Mouse (Mus musculus) lung, embryonic 15.5 days (tissue): ENCODE measurements around the gene Tmem43. TPM values are rescaled to one million over a fixed set of nuclear protein-coding genes. Genes with fewer than 3 reads are reported as not detected.

ENCODE experiments used
- ATAC-seq: fragments of 200-750 bp; cut with Nextera tagmentation; 2 replicates; pipeline ENCODE4 v1.8.0; 2017; ENCODE audit warnings: moderate number of reproducible peaks, borderline replicate concordance; ENCODE audit not compliant: low FRiP score, low TSS enrichment; ENCODE audit errors: extremely low read depth
- H3K27ac ChIP-seq: fragments of 300-500 bp; sonication (generic); 2 replicates; pipeline ENCODE4 v1.5.1; 2015; ENCODE audit warnings: moderate library complexity, mild to moderate bottlenecking, inconsistent platforms
- H3K27me3 ChIP-seq: fragments of 300-500 bp; sonication (generic); 2 replicates; pipeline ENCODE4 v1.6.1; 2015; ENCODE audit warnings: inconsistent platforms
- H3K36me3 ChIP-seq: fragments of 300-500 bp; sonication (generic); 2 replicates; pipeline ENCODE4 v1.6.1; 2015; ENCODE audit warnings: inconsistent platforms
- H3K4me1 ChIP-seq: fragments of 300-500 bp; sonication (generic); 2 replicates; pipeline ENCODE4 v1.6.1; 2015; ENCODE audit warnings: inconsistent platforms
- H3K4me2 ChIP-seq: fragments of 300-500 bp; sonication (generic); 2 replicates; pipeline ENCODE4 v1.6.1; 2015; ENCODE audit warnings: inconsistent platforms, mild to moderate bottlenecking, moderate library complexity
- H3K4me3 ChIP-seq: fragments of 300-500 bp; sonication (generic); 2 replicates; pipeline ENCODE4 v1.5.1; 2015; ENCODE audit warnings: mild to moderate bottlenecking, inconsistent platforms
- H3K9ac ChIP-seq: fragments of 300-500 bp; sonication (generic); 2 replicates; pipeline ENCODE4 v1.6.1; 2015; ENCODE audit warnings: inconsistent platforms
- H3K9me3 ChIP-seq: fragments of 300-500 bp; sonication (generic); 2 replicates; pipeline ENCODE4 v1.6.1; 2016; ENCODE audit warnings: inconsistent platforms
- WGBS: fragments of 180-500 bp; shearing (Covaris S2); methylation state at CpG from one replicate; pipeline ENCODE4 v1.1.7; 2015; 5-methylcytosine and 5-hydroxymethylcytosine counted together
- polyA plus RNA-seq: library from polyadenylated mRNA; unstranded; fragments of >200 nt; fragmentation: Nextera tagmentation; extraction: Ambion mirVana; gene quantifications from 2 replicates; pipeline ENCODE4 v1.2.1, GENCODE M21; 2015

The Tmem43 gene
- polyA plus RNA-seq, 1 experiment from 2014 or later = 50.9 TPM

DNA sequence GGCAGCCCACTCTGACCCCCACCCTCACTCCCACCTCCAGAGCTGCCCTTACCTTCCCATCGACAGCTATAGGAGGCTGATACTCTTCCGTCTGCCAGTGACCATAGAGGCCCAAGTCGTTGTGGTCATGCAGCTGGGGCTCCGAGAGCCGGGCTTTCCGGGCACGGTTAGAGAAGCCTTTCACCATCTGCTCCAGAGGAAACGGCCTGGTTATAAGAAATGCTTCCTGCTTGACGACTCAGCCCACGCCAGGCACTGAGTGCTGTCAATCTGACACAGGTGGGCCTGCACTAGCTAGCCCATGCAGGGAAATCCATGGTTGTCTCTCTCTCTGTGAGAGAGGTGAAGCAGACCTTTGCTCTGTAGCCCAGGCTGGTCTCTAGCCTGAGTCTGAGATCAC lies 19.6 kb downstream of the Tmem43 start:
- no peak overlapping the region for H3K27ac ChIP-seq
- H3K4me3 ChIP-seq = no peak overlapping the region
- H3K9ac ChIP-seq = no peak overlapping the region
- no peak for ATAC-seq
- no peaks in the 10 kb centered on the region for H3K9me3 ChIP-seq
- peaks cover 39% of the 10 kb centered on the region for H3K36me3 ChIP-seq
- no peaks in the 10 kb centered on the region for H3K27me3 ChIP-seq
- no peak overlapping the region for H3K4me2 ChIP-seq
- WGBS = 78% methylated on average over 10 of the region's 10 CpGs
- H3K4me1 ChIP-seq = no peaks in the 10 kb centered on the region

DNA sequence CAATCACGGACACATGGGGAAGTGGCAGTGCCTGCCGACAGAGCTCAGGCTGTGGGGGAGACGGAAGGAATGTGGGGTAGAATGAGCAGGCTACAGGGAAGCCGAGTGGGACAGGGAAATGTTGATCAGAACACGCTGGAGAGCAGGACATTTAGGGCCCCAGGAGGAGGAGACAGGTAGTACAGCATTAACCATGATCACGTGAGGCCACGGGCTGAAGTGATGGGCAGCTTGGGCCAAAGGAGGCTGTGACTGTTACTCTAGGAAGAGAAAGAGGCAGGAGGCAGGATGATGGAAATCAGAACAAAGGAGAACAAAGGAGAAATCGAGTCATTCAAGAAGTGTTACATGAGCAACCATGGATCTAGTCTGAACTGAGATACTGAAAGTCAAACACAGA lies 21.0 kb downstream of the Tmem43 start:
- no peaks in the 10 kb centered on the region for H3K9me3 ChIP-seq
- H3K27ac ChIP-seq = no peak overlapping the region
- no peak for ATAC-seq
- no peak overlapping the region for H3K4me2 ChIP-seq
- H3K27me3 ChIP-seq = no peaks in the 10 kb centered on the region
- no peak overlapping the region for H3K9ac ChIP-seq
- WGBS = 77% methylated on average over 8 of the region's 8 CpGs
- H3K4me3 ChIP-seq = no peak overlapping the region
- H3K36me3 ChIP-seq = peaks cover 54% of the 10 kb centered on the region
- no peaks in the 10 kb centered on the region for H3K4me1 ChIP-seq

DNA sequence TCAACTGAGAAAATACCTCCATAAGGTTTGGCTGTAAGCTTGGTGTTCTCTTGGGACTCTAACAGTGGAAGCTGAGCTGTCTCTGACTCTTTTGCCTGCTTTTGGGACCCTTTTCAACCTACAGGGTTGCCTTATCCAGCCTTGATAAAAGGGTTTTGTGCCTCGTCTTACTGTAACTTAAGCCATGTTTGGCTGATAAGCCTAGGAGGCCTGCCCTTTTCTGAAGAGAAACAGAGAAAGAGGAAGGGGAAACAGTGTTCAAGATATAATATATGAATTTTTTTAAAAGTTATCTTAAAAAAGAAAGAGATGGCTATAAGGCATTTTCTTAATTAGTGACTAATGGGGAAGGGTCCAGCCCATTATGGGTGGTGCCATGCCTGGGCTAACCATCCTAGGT lies 29.8 kb downstream of the Tmem43 start:
- Histone ChIP-seq H3K9me3 (no peaks in the 10 kb centered on the region), H3K4me2 (no peak overlapping the region), H3K4me1 (no peaks in the 10 kb centered on the region), H3K27me3 (no peaks in the 10 kb centered on the region), H3K4me3 (no peak overlapping the region), H3K27ac (no peak overlapping the region), H3K9ac (no peak overlapping the region), H3K36me3 (peaks cover 92% of the 10 kb centered on the region)
- 69% methylated on average over 1 of the region's 1 CpGs for WGBS
- no peak for ATAC-seq

DNA sequence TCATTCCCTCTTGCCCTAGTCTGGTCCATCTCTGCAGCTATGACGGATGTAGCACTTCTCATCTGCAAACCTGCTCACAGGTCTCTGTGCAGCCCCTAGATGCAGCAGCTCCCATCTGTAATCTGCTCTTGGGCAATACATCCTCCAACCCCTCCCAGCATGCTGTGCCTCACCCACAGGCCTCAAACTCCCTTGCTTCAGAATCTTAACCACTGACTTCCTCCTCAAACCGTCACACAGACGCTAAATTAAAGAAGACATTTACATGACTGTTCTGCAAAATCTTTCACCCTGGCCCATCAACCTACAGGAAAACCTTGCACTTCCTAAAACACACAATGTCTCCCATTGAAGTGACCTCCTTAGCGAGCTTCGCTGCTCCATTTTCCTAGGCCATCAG lies 32.5 kb downstream of the Tmem43 start:
- no peak for ATAC-seq

DNA sequence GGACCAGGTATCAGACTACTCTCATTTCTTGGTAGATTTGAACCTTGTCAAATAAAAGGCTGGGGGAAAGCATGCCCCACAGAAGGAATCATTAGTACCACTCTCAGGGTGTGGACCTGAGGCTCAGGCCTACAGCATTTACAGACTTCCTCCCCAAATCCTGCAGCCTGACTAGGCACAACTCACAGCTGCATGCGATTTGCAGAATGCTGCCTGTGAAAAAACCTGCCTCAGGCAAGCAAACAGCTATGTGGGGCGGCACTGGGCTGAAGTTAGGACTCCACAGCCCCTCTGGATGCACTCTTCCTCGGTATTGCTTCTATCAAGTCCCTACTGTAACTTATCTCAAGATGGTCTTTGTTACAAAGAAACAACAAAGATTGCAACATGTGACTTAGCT lies 34.5 kb downstream of the Tmem43 start:
- H3K27ac ChIP-seq = no peak overlapping the region
- no peak overlapping the region for H3K4me2 ChIP-seq
- WGBS = 87% methylated on average over 3 of the region's 3 CpGs
- no peaks in the 10 kb centered on the region for H3K9me3 ChIP-seq
- H3K4me3 ChIP-seq = no peak overlapping the region
- ATAC-seq = no peak
- peaks cover 57% of the 10 kb centered on the region for H3K36me3 ChIP-seq
- H3K27me3 ChIP-seq = no peaks in the 10 kb centered on the region
- H3K4me1 ChIP-seq = no peaks in the 10 kb centered on the region
- no peak overlapping the region for H3K9ac ChIP-seq

More for the DNA sequence above, 32.5 kb downstream of the Tmem43 start:
- Histone ChIP-seq H3K27me3 (no peaks in the 10 kb centered on the region), H3K4me2 (no peak overlapping the region), H3K4me3 (no peak overlapping the region), H3K36me3 (peaks cover 72% of the 10 kb centered on the region), H3K4me1 (no peaks in the 10 kb centered on the region), H3K9me3 (no peaks in the 10 kb centered on the region), H3K9ac (no peak overlapping the region), H3K27ac (no peak overlapping the region)
- WGBS = 89% methylated on average over 5 of the region's 5 CpGs

DNA sequence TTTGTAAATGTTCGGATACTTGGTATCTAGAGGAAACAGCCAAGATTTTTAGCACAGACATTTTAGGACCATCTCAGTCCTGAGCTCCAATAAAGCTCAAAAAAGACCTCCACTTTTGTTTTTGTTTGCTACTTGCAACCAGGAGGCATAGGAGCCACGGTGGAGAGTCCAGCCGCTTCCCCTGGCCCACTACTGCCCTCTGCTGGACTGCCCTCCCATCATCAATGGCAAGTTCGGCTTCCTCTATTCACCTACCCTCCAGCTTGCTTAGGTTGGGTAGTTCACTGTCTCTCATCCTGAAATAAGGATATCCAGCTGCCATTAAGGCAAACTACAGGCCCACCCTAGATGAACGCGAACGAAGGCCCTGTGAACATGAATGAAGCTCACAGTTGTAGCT lies 35.8 kb downstream of the Tmem43 start:
- Histone ChIP-seq H3K4me2 (no peak overlapping the region), H3K4me3 (no peak overlapping the region), H3K9ac (no peak overlapping the region), H3K27ac (no peak overlapping the region), H3K9me3 (no peaks in the 10 kb centered on the region), H3K27me3 (no peaks in the 10 kb centered on the region), H3K4me1 (peaks cover 1% of the 10 kb centered on the region; the same call in 1 of the 2 replicates), H3K36me3 (peaks cover 44% of the 10 kb centered on the region)
- 30% methylated on average over 7 of the region's 7 CpGs for WGBS
- no peak for ATAC-seq

DNA sequence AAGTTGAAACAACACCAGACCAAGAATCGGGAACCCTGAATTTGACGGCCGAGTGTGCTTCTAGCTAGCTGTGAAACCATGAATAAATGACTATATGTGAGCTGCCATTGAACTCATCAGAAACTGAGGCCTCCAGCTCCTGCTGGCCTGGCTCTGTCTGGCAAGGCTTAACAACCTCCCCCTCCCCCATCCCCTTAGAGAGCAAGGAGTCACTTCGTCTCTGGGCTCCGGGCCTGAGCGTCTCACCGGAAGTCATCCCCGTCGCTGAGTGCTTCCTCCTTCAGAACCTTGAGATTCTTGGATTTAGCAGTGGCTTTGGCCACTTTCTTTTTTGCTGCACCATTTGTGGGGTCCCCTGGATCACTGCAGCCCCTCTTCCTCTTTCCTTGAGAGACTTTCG lies 36.7 kb downstream of the Tmem43 start:
- WGBS = 72% methylated on average over 10 of the region's 10 CpGs
- no peak overlapping the region for H3K27ac ChIP-seq
- H3K36me3 ChIP-seq = peaks cover 35% of the 10 kb centered on the region
- no peaks in the 10 kb centered on the region for H3K27me3 ChIP-seq
- ATAC-seq = no peak
- no peak overlapping the region for H3K9ac ChIP-seq
- no peak overlapping the region for H3K4me3 ChIP-seq
- H3K9me3 ChIP-seq = no peaks in the 10 kb centered on the region
- H3K4me2 ChIP-seq = no peak overlapping the region
- peaks cover 10% of the 10 kb centered on the region for H3K4me1 ChIP-seq

DNA sequence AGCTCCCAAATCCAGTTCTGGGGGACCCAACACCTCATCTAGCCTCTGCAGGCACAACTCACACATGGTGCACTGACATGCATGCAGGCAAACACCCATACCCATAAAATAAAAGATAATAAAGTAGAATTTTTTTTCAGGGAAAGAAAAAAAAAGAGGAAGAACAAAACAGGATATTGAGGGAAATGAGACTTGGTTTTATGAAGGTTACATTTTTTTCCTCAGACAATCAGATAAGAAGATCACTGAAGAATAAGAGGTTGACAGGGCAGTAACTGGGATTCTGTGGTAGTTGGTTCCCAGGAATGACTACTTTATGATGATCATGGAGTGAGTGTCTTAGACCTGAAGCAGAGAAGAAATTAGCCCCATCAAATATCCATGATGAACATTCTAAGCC lies 40.6 kb downstream of the Tmem43 start:
- H3K4me1 ChIP-seq = peaks cover 20% of the 10 kb centered on the region
- H3K36me3 ChIP-seq = peaks cover 16% of the 10 kb centered on the region
- no peaks in the 10 kb centered on the region for H3K9me3 ChIP-seq
- ATAC-seq = no peak
- no peak overlapping the region for H3K27ac ChIP-seq
- H3K27me3 ChIP-seq = no peaks in the 10 kb centered on the region
- no peak overlapping the region for H3K9ac ChIP-seq
- H3K4me3 ChIP-seq = no peak overlapping the region; the same call in 1 of the 2 replicates
- peak overlapping the region; percentile 66; the same call in 1 of the 2 replicates for H3K4me2 ChIP-seq

DNA sequence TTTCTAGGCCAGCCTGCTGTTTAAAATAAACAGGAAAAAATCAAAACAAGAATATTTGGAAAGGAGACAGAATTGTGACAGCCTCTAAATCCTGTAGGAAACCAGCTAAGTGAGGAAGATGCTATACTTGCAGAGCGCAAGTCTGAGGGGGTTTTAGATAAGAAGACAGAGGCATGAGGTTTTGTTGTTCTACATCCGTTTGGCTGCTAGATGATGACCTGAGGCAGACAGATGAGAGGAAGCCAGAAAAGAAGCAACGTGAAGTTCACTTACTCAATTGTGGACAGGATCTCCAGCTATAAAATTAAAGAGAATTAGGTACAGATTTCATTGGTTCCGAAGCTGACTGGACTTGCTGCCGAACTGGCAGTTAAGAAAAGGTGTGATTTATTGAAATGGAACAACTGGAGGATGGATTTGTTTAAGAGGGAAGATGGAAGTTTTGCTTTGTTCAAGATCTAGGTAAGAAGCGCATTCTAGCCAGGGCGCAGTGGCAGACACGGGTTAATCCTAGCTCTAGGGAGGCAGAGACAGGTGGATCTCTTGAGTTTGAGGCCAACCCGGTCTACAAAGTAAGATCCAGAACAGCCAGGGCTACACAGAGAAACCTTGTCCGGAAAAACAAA lies 41.3 kb downstream of the Tmem43 start:
- 17% methylated on average over 10 of the region's 10 CpGs for WGBS
- H3K9me3 ChIP-seq = no peaks in the 10 kb centered on the region
- H3K27me3 ChIP-seq = no peaks in the 10 kb centered on the region
- peaks cover 22% of the 10 kb centered on the region for H3K36me3 ChIP-seq
- ATAC-seq = no peak
- H3K4me1 ChIP-seq = peaks cover 20% of the 10 kb centered on the region
- peak overlapping the region; percentile 58 for H3K9ac ChIP-seq
- H3K27ac ChIP-seq = 0 out of 2 replicates have a peak overlapping the region, but pooled peaks have one; percentile 10
- H3K4me3 ChIP-seq = peak overlapping the region; percentile 62
- peak overlapping the region; percentile 66 for H3K4me2 ChIP-seq

DNA sequence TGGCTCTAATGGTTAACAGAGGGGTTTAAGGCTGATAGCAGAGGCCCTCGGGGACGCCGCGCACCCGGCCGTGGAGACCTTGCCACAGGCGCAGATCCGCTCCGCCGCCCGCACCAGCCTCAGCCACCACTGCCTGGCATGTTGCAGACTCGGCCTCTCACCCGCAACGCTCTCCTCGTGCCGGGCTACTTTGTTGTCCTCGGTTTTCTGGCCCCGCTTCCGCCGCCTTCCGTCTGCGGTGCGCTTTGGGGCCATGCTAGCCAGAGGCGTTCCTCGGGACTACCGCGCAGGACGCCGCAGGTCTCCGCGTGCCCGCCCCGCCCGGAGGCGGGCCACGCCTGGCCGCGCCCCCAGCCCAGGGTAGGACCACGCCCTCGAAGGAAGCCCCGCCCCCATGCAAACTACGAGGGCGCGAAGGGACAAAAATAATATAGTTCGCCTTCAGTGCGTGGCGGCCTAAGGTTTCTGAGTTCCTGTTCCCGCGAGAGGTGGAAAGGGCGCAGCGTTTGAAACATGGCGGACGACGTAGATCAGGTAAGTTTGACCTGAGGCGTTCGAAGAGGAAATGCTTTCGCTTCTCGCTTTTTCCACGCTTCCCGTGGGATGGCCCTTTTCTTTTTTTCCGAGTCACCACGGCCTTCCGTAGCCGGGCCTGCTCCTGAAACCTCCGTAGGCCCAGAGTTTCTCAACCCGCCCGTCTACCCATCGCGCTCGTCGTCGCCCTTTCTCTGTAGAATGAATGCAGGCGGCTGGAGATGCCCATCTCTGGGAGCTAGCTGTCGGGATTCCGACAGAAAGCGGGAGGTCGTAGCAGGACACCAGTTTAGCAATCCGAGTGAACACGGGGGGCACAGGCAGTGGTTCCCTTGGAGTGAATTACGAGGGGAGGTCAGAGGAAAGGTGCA lies 42.3 kb downstream of the Tmem43 start, which contains the start of the genes Xpc and Lsm3:
TSS of gene Xpc (minus strand) at position 344 of the 905 bp plus-strand sequence.
TSS of gene Lsm3 (plus strand) at position 384 of the 905 bp plus-strand sequence.
- Histone ChIP-seq H3K4me3 (peak within 1 kb of the TSS; percentile 62), H3K27ac (peak within 1 kb of the TSS; percentile 13; the same call in 1 of the 2 replicates), H3K36me3 (peaks cover 31% of the 10 kb centered on the region), H3K4me2 (peak within 1 kb of the TSS; percentile 67), H3K9me3 (no peaks in the 10 kb centered on the region), H3K9ac (peak within 1 kb of the TSS; percentile 76), H3K4me1 (peaks cover 20% of the 10 kb centered on the region), H3K27me3 (no peaks in the 10 kb centered on the region)
- WGBS = under 1% methylated on average over 80 of the region's 80 CpGs
- ATAC-seq = peak; percentile 99

DNA sequence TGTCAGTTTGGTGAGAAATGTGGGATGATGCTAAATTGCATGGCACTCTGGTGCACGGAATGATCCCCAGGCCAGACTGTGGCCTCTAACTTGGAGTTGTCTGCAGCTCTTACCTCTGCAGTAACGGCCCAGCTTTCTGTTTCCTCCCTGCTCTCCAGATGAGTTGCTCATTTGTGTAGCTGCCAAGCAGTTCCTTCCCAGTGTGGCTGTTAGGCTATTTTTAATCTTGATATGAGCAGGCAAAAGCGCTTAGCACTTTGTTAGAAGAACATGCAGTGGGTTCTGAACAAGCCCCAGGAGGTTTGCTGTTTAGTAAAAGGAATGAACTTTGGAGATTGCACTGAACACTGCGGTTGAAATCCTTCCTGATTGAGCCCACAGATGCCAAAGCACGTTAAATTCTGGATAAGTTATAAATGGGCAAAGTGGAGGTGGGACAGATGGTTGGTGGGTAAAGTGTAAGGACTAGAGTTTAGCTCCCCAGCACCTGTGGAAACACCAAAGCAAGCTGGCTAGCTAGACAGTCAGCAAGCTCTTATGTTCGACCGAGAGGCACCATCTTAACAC lies 45.0 kb downstream of the Tmem43 start:
- H3K27ac ChIP-seq = no peak overlapping the region
- peaks cover 20% of the 10 kb centered on the region for H3K4me1 ChIP-seq
- no peak overlapping the region for H3K9ac ChIP-seq
- H3K4me3 ChIP-seq = no peak overlapping the region
- no peaks in the 10 kb centered on the region for H3K27me3 ChIP-seq
- H3K9me3 ChIP-seq = no peaks in the 10 kb centered on the region
- H3K36me3 ChIP-seq = peaks cover 58% of the 10 kb centered on the region
- ATAC-seq = no peak
- WGBS = 87% methylated on average over 7 of the region's 7 CpGs
- H3K4me2 ChIP-seq = no peak overlapping the region

DNA sequence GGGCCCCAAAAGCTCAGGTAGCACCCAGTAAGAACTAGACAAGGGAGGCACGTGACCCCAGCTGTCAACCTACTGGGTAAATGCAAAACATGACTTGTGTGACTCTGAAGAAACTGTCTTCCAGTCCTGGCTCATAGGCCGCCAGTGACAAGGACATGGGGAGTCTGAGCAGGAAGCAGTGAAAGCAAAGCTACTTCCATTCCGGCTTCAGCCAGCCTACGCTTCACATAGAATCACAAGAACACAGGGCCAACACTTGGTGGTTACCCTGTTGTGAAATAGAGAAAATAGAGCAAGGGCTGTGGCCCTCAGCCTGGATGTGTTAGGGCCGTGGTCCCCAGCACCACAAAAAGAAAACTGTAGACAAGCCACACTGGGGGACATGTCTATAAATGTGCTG lies 49.3 kb downstream of the Tmem43 start:
- Histone ChIP-seq H3K9me3 (no peaks in the 10 kb centered on the region), H3K27me3 (no peaks in the 10 kb centered on the region), H3K4me2 (no peak overlapping the region), H3K36me3 (peaks cover 60% of the 10 kb centered on the region), H3K27ac (no peak overlapping the region), H3K4me3 (no peak overlapping the region), H3K9ac (no peak overlapping the region), H3K4me1 (0 out of 2 replicates have a peak, but pooled peaks cover 3% of the 10 kb centered on the region)
- WGBS = 91% methylated on average over 5 of the region's 5 CpGs
- ATAC-seq = no peak
